Mouse (Mus musculus) heart, postnatal 10 days (tissue): Measurements from ENCODE around the gene Hyou1. TPM values are rescaled to one million over a fixed set of nuclear protein-coding genes. Genes with fewer than 3 reads are reported as not detected.

ENCODE experiments used
- DNase-seq, 2 experiments: peaks; one replicate each; pipeline ENCODE4 v3.0.0; 2021
- intact Hi-C: fragments of 180-260 bp; cut with DNase I; formaldehyde crosslinking; loops from one replicate; pipeline ENCODE4 v1.15.1; 2025
- microRNA-seq, 2 experiments: library from miRNA; unstranded; fragments of <30 nt; microRNA quantifications; one replicate each; pipeline ENCODE4 v1.2.0; 2022
- total RNA-seq, 2 experiments: library from RNA; stranded (reverse); gene quantifications; 2 replicates each; pipeline ENCODE4 v1.2.3; 2021

Gene Hyou1
- total RNA-seq, 2 experiments from 2014 or later: 35.8 to 45.7 TPM

DNA sequence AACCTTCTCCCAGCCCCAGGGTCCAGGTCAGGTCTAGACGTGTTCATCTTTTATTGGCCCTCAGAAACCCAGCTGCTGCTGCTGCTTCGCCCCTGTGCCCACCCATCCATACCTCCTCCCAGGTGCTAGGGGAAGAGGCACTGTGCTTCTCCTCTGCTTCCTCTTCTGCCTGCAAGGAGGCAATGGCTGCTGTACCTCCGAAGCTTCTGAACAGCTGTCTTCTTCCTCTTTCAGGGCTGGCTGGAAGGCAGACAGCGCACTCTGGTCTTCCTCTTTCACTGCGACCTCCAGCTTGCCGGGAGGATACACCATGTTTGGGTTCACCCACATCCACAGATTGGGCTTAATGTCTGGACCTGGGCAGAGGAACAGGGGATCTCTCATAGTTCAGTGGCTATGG, 56.5 kb downstream of the Hyou1 start:
- no peak for DNase-seq
- intact Hi-C loops: no loop called here

DNA sequence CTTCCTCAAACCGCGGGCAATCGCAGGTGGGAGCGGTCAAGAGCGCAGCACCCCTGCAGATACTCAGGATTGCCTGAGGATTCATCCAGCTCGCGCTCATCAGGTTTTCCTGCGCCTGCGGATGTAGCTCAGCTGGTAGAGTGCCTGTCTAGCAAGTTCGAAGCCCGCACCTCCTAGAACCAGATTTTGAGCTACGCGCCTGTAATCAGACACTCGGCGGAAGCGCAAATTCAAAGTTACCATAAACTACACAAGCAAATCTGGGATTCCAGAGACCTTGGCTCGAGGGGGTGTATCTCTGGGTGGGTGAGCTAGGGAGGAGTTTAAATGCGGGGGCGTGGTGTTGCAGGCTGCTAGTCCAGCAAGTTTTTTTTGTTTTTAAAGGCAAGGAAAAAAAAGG, 61.7 kb downstream of the Hyou1 start, which contains the start of gene Foxr1:
Gene Foxr1, minus strand, starts transcription at position 176 of the 400 bp plus-strand sequence.
- intact Hi-C loops: no loop called here
- no peak for DNase-seq

Small RNA genes lying within 50 kb of the gene (microRNA-seq; reads per million reads assigned to microRNA genes)
- gene Gm44335: 0 reads per million in 2 experiments
- gene Mir7085: 0 to 1.7 reads per million in 2 experiments

Other genes with a start within 250 kb of the Hyou1 start
- 100 to 1,000 TPM; 147 to 156 TPM for gene Mcam, start 245.0 kb upstream of the Hyou1 start, total RNA-seq
- 10 to 100 TPM; 30.9 to 31.3 TPM for gene Cbl, start 145.4 kb upstream of the Hyou1 start, total RNA-seq
- gene Ccdc153, start 138.8 kb upstream of the Hyou1 start, total RNA-seq: not detected
- 1 to 10 TPM; 2.3 to 3.3 TPM for gene Pdzd3, start 128.0 kb upstream of the Hyou1 start, total RNA-seq
- gene Nlrx1, start 110.9 kb upstream of the Hyou1 start, total RNA-seq: 10 to 100 TPM; 14.9 to 18.3 TPM
- gene Abcg4, start 90.9 kb upstream of the Hyou1 start, total RNA-seq: 1 to 10 TPM; 1.0 to 1.5 TPM
- 10 to 100 TPM; 10.0 to 11.1 TPM for gene Hinfp, start 73.8 kb upstream of the Hyou1 start, total RNA-seq
- gene C2cd2l, start 59.2 kb upstream of the Hyou1 start, total RNA-seq: 10 to 100 TPM; 14.2 to 17.6 TPM
- gene Dpagt1, start 53.5 kb upstream of the Hyou1 start, total RNA-seq: 10 to 100 TPM; 21.1 to 25.2 TPM
- gene H2afx, start 44.8 kb upstream of the Hyou1 start, total RNA-seq: 10 to 100 TPM; 54.1 to 57.9 TPM
- 10 to 100 TPM; 54.2 to 55.2 TPM for gene Hmbs, start 35.3 kb upstream of the Hyou1 start, total RNA-seq
- 10 to 100 TPM; 22.4 to 22.8 TPM for gene Vps11, start 17.8 kb upstream of the Hyou1 start, total RNA-seq
- gene Slc37a4, start 17.4 kb downstream of the Hyou1 start, total RNA-seq: 10 to 100 TPM; 29.2 to 31.6 TPM
- gene Rps25, start 27.6 kb downstream of the Hyou1 start, total RNA-seq: 1,000 to 10,000 TPM; 1,003 to 1,015 TPM
- gene Trappc4, start 28.1 kb downstream of the Hyou1 start, total RNA-seq: 10 to 100 TPM; 34.8 to 42.5 TPM
- 10 to 100 TPM; 11.6 to 12.0 TPM for gene Ccdc84, start 39.1 kb downstream of the Hyou1 start, total RNA-seq
- not detected for gene Foxr1, start 61.6 kb downstream of the Hyou1 start, total RNA-seq
- gene Upk2, start 75.5 kb downstream of the Hyou1 start, total RNA-seq: not detected
- gene Bcl9l, start 103.3 kb downstream of the Hyou1 start, total RNA-seq: 10 to 100 TPM; 66.8 to 73.0 TPM
- under 1 TPM; 0.24 to 0.27 TPM for gene Cxcr5, start 182.4 kb downstream of the Hyou1 start, total RNA-seq
- gene Ddx6, start 225.4 kb downstream of the Hyou1 start, total RNA-seq: 100 to 1,000 TPM in 1 of 2 experiments, 10 to 100 TPM in 1; 96.2 to 104 TPM